Mouse (Mus musculus) hindbrain, embryonic 15.5 days (tissue): ENCODE measurements around the gene Gm21897. TPM values are rescaled to one million over a fixed set of nuclear protein-coding genes. Genes with fewer than 3 reads are reported as not detected.

Experiments used
- ATAC-seq: fragments of 200-750 bp; cut with Nextera tagmentation; 2 replicates; pipeline ENCODE4 v1.8.0; 2017; ENCODE audit warnings: low read depth, moderate number of reproducible peaks, moderate TSS enrichment; ENCODE audit not compliant: low FRiP score
- H3K27ac ChIP-seq: fragments of 300-500 bp; sonication (generic); replicated peaks from 2 replicates; pipeline ENCODE4 v1.5.1; 2015; ENCODE audit warnings: mild to moderate bottlenecking, inconsistent platforms
- H3K27me3 ChIP-seq: fragments of 300-500 bp; sonication (generic); 2 replicates; pipeline ENCODE4 v1.6.1; 2015; ENCODE audit warnings: control low read depth, inconsistent platforms
- H3K36me3 ChIP-seq: fragments of 300-500 bp; sonication (generic); 2 replicates; pipeline ENCODE4 v1.6.1; 2015; ENCODE audit warnings: control low read depth, inconsistent platforms
- H3K4me1 ChIP-seq: fragments of 300-500 bp; sonication (generic); replicated peaks from 2 replicates; pipeline ENCODE4 v1.6.1; 2015; ENCODE audit warnings: control low read depth, inconsistent platforms
- H3K4me2 ChIP-seq: fragments of 300-500 bp; sonication (generic); 2 replicates; pipeline ENCODE4 v1.6.1; 2015; ENCODE audit warnings: moderate library complexity, mild to moderate bottlenecking, inconsistent platforms
- H3K4me3 ChIP-seq: fragments of 300-500 bp; sonication (generic); 2 replicates; pipeline ENCODE4 v1.5.1; 2015; ENCODE audit warnings: mild to moderate bottlenecking, inconsistent platforms
- H3K9ac ChIP-seq: fragments of 300-500 bp; sonication (generic); 2 replicates; pipeline ENCODE4 v1.6.1; 2015; ENCODE audit warnings: inconsistent platforms
- H3K9me3 ChIP-seq: fragments of 300-500 bp; sonication (generic); 2 replicates; pipeline ENCODE4 v1.6.1; 2016; ENCODE audit warnings: control low read depth, inconsistent platforms
- WGBS: fragments of 180-500 bp; shearing (Covaris S2); methylation state at CpG from one replicate; pipeline ENCODE4 v1.1.7; 2015; 5-methylcytosine and 5-hydroxymethylcytosine counted together
- polyA plus RNA-seq: library from polyadenylated mRNA; unstranded; fragments of >200 nt; fragmentation: Nextera tagmentation; extraction: Ambion mirVana; gene quantifications from 2 replicates; pipeline ENCODE4 v1.2.1, GENCODE M21; 2015

Gene Gm21897
- polyA plus RNA-seq, 1 experiment from 2014 or later: not detected

DNA sequence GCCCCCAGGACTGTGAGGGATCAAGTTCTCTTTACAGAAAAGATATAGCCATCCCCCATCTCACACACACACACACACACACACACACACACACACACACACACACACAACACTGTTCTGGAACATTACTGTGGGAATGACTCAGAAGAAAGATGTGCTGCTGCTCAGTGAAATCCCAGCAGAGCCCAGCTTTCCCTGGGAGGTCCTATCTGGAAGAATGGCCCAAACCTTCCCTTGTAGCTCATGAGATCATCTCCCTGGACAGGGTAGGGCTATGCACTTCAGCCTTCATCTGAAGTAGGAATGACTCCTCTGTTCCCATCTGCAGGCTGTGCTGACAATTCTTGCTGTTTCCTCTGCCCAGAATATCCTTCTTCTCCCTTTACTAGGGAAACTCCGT is 38.1 kb downstream of the Gm21897 start:
- H3K9ac ChIP-seq: no peak overlapping the region
- 82% methylated on average over 1 of the region's 1 CpGs for WGBS
- H3K36me3 ChIP-seq: no peaks in the 10 kb centered on the region
- H3K4me3 ChIP-seq: no peak overlapping the region
- no peaks in the 10 kb centered on the region for H3K4me1 ChIP-seq
- H3K27ac ChIP-seq: no peak overlapping the region
- no peaks in the 10 kb centered on the region for H3K9me3 ChIP-seq
- ATAC-seq: no peak
- no peak overlapping the region for H3K4me2 ChIP-seq
- H3K27me3 ChIP-seq: no peaks in the 10 kb centered on the region

GRCm38 (mm10) chr16:15357766-15358165 is 40.5 kb downstream of the Gm21897 start:
- ATAC-seq: no peak
- H3K4me2 ChIP-seq: no peak overlapping the region
- H3K4me3 ChIP-seq: no peak overlapping the region
- H3K4me1 ChIP-seq: no peaks in the 10 kb centered on the region
- no peaks in the 10 kb centered on the region for H3K27me3 ChIP-seq
- no peaks in the 10 kb centered on the region for H3K36me3 ChIP-seq
- H3K9me3 ChIP-seq: no peaks in the 10 kb centered on the region
- no peak overlapping the region for H3K9ac ChIP-seq
- H3K27ac ChIP-seq: no peak overlapping the region

- 80% methylated on average over 3 of the region's 3 CpGs for WGBS
- H3K4me2 ChIP-seq: no peak overlapping the region
These were observed 42.0 kb downstream of the Gm21897 start for GRCm38 (mm10) chr16:15359110-15359782.

GRCm38 (mm10) chr16:15360825-15361224 is 43.6 kb downstream of the Gm21897 start:
- no peak for ATAC-seq
- Histone ChIP-seq H3K9ac (no peak overlapping the region), H3K27ac (no peak overlapping the region), H3K4me2 (no peak overlapping the region), H3K4me1 (no peaks in the 10 kb centered on the region), H3K27me3 (no peaks in the 10 kb centered on the region), H3K9me3 (no peaks in the 10 kb centered on the region), H3K36me3 (no peaks in the 10 kb centered on the region), H3K4me3 (no peak overlapping the region)

More at GRCm38 (mm10) chr16:15359110-15359782, 42.0 kb downstream of the Gm21897 start:
- no peak overlapping the region for H3K9ac ChIP-seq
- no peaks in the 10 kb centered on the region for H3K36me3 ChIP-seq
- H3K27me3 ChIP-seq: no peaks in the 10 kb centered on the region
- ATAC-seq: no peak
- H3K4me1 ChIP-seq: no peaks in the 10 kb centered on the region
- H3K27ac ChIP-seq: no peak overlapping the region
- H3K9me3 ChIP-seq: no peaks in the 10 kb centered on the region
- H3K4me3 ChIP-seq: no peak overlapping the region
